Mouse (Mus musculus) heart, embryonic 14.5 days (tissue): ENCODE data around the gene Tubd1. TPM values are rescaled to one million over a fixed set of nuclear protein-coding genes. Genes with fewer than 3 reads are reported as not detected.
A peak's percentile ranks its signal among the peaks of the same experiment; 100 is the strongest.

ENCODE experiments used
- ATAC-seq: fragments of 200-750 bp; cut with Nextera tagmentation; 2 replicates; pipeline ENCODE4 v1.8.0; 2017; ENCODE audit warnings: low read depth, moderate TSS enrichment; ENCODE audit not compliant: insufficient number of reproducible peaks, insufficient read depth, low FRiP score
- H3K27ac ChIP-seq, 2 experiments: fragments of 200-500 bp in 1 of 2; fragments of 300-500 bp in 1 of 2; sonication (generic) in 1 of 2; replicated peaks in 1 of 2; 2 replicates each; pipeline ENCODE4 v1.5.1; 2012 to 2014; ENCODE audit warnings: low read depth in 2 of 2, low read length in 2 of 2, control low read depth in 1 of 2, mild to moderate bottlenecking in 1 of 2, mixed read lengths in 1 of 2; ENCODE audit not compliant: control insufficient read depth in 1 of 2, insufficient read depth in 1 of 2
- H3K27me3 ChIP-seq: fragments of 300-500 bp; sonication (generic); 2 replicates; pipeline ENCODE4 v1.6.1; 2014; ENCODE audit warnings: mild to moderate bottlenecking, low read length, control low read depth; ENCODE audit not compliant: control insufficient read depth, insufficient read depth
- H3K36me3 ChIP-seq: fragments of 300-500 bp; sonication (generic); 2 replicates; pipeline ENCODE4 v1.6.1; 2014; ENCODE audit warnings: mild to moderate bottlenecking, control low read depth, low read length, mixed read lengths; ENCODE audit not compliant: control insufficient read depth, insufficient read depth
- H3K4me1 ChIP-seq, 2 experiments: fragments of 200-500 bp in 1 of 2; fragments of 300-500 bp in 1 of 2; sonication (generic) in 1 of 2; 2 replicates each; pipeline ENCODE4 v1.6.1; 2012 to 2014; ENCODE audit warnings: low read length in 2 of 2, control low read depth in 1 of 2, mixed read lengths in 1 of 2; ENCODE audit not compliant: control insufficient read depth in 2 of 2, insufficient read depth in 2 of 2
- H3K4me2 ChIP-seq: fragments of 300-500 bp; sonication (generic); 2 replicates; pipeline ENCODE4 v1.6.1; 2014; ENCODE audit warnings: mild to moderate bottlenecking, low read length
- H3K4me3 ChIP-seq, 2 experiments: fragments of 200-500 bp in 1 of 2; fragments of 300-500 bp in 1 of 2; sonication (generic) in 1 of 2; 2 replicates each; pipeline ENCODE4 v1.5.1; 2012 to 2014; ENCODE audit warnings: low read length in 2 of 2, mild to moderate bottlenecking in 2 of 2, control low read depth in 1 of 2, low read depth in 1 of 2, moderate library complexity in 1 of 2; ENCODE audit not compliant: control insufficient read depth in 1 of 2, insufficient read depth in 1 of 2
- H3K9ac ChIP-seq: fragments of 300-500 bp; sonication (generic); 2 replicates; pipeline ENCODE4 v1.6.1; 2014; ENCODE audit warnings: mild to moderate bottlenecking, low read length
- H3K9me3 ChIP-seq: fragments of 300-500 bp; sonication (generic); 2 replicates; pipeline ENCODE4 v1.6.1; 2016; ENCODE audit warnings: low read length, control low read depth; ENCODE audit not compliant: control insufficient read depth
- WGBS: fragments of 180-500 bp; shearing (Covaris S2); extraction: QIAGEN DNeasy Blood & Tissue Kit; methylation state at CpG from one replicate; pipeline ENCODE4 v1.1.7; 2014; 5-methylcytosine and 5-hydroxymethylcytosine counted together
- polyA plus RNA-seq: library from polyadenylated mRNA; unstranded; fragments of >200 nt; fragmentation: Nextera tagmentation; extraction: Ambion mirVana; gene quantifications from 2 replicates; pipeline ENCODE4 v1.2.1, GENCODE M21; 2014

Tubd1 gene
- polyA plus RNA-seq = 12.0 and 13.2 TPM in 2 replicates

DNA sequence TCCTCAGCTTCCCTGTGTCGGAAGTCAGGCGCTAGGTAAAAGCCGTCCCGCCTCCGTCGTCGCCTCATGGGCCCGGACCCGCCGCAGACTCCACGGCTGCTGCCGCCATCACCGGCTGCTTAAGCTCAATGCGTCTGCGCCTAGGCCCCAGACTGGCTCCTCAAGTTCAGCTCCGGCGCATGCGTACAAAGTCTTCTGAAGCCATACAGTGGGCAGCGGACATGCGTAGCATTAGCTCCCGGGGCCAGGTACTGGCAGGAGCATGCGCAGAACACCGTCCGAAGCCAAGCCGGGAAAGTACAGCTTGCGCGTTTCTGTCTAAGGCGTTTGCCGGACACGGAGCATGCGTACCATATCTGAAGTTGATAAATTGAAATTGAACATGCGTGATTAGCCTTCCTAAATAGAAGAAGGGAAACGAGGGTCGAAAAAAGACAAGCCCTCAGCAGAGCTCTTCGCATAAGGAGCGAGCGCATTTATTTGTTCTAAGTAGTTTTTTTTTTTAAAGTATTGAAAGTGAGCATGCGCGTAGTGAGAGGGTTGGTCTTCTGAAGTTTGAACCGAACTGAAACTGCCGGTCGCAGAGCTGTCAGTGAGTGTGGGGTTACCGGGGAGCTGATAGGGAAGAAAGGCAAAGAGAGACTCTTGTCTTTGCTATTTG lies at the start of gene Tubd1, which contains the start of gene Rps6kb1:
Gene Tubd1 (plus strand): TSS at position 353 of the 661 bp plus-strand sequence.
Gene Rps6kb1 (minus strand): TSS at position 167 of the 661 bp plus-strand sequence.
- peak within 1 kb of the TSS; percentile 79 to 83 for H3K4me3 ChIP-seq
- under 1% methylated on average over 43 of the region's 43 CpGs for WGBS
- H3K9ac ChIP-seq = peak within 1 kb of the TSS; percentile 91
- no peaks in the 10 kb centered on the region for H3K9me3 ChIP-seq
- peak within 1 kb of the TSS; percentile 81 for H3K4me2 ChIP-seq
- peaks cover 9% of the 10 kb centered on the region; the same call in 1 of the 2 replicates for H3K36me3 ChIP-seq
- H3K27ac ChIP-seq = peak within 1 kb of the TSS; percentile 85 to 91
- no peaks in the 10 kb centered on the region for H3K27me3 ChIP-seq
- H3K4me1 ChIP-seq = peaks cover 4 to 18% of the 10 kb centered on the region in 2 experiments
- peak; percentile 96 for ATAC-seq

DNA sequence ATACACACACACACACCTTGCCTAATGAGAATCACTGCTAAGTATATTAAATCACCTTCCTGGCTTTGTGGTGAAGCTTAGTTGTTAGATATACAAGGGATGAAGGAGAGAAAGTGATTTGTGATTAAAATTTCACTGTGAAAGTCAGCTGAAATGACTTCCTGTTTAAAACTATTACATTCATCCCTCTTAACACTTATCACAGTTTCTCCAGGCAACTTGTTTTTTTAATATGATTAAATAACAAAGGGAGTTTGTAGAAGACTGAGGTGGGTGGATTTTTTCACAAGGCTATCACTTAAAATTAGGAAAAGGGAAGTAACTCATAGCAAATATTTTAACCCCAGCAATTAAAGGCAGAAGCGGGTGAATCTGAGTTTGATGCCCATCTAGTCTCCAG lies 47.4 kb upstream of the Tubd1 start:
- ATAC-seq = no peak
- H3K4me2 ChIP-seq = no peak overlapping the region
- no peaks in the 10 kb centered on the region for H3K27me3 ChIP-seq
- no peak overlapping the region for H3K4me3 ChIP-seq
- 85% methylated on average over 1 of the region's 1 CpGs for WGBS
- no peaks in the 10 kb centered on the region for H3K9me3 ChIP-seq
- H3K36me3 ChIP-seq = peaks cover 84% of the 10 kb centered on the region
- 0 out of 4 replicates have a peak, but pooled peaks cover 0 to 3% of the 10 kb centered on the region in 2 experiments for H3K4me1 ChIP-seq
- no peak overlapping the region for H3K9ac ChIP-seq
- no peak overlapping the region for H3K27ac ChIP-seq

DNA sequence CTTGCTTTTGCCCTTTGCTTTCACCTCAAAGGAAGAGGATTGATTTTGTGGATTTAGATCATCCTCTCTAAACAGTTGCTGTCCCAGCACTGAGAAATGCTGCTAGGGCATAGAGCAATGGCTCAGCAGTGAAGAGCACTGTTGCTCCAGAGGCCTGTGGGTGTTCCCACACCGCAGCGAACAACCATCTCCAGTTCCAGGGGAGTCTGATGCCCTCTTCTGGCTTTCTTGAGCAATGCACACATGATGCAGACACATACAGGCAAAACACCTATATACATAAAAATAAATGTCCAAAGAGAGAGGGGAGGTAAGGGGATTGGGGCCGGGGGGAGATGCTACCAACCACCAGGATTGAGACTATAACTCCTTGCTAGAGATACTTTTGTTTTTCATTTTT lies 46.9 kb upstream of the Tubd1 start:
- ATAC-seq = no peak

DNA sequence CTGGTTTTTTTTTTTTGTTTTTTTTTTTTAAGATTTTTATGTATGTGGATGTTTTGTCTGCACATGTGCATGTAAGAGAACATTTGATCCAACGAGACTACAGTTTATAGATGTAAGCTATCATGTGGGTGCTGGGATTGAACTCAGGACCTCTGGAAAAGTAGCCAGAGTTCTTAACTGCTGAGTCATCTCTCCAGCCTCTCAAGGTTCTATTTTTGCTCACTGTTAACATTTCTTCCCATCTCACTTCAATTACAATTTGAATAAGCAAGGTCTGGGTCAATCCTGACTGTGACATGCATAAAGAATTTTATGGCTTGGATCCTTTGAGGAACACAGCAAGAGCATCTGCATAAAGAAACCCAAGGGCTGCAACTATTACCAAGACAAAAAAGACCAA lies 44.0 kb upstream of the Tubd1 start:
- H3K4me1 ChIP-seq = 0 out of 4 replicates have a peak, but pooled peaks cover 0 to 3% of the 10 kb centered on the region in 2 experiments
- no peak for ATAC-seq
- no peak overlapping the region for H3K9ac ChIP-seq
- no peaks in the 10 kb centered on the region for H3K27me3 ChIP-seq
- no peaks in the 10 kb centered on the region for H3K9me3 ChIP-seq
- H3K4me3 ChIP-seq = no peak overlapping the region
- H3K36me3 ChIP-seq = peaks cover 86% of the 10 kb centered on the region
- 69% methylated on average over 1 of the region's 1 CpGs for WGBS
- H3K4me2 ChIP-seq = no peak overlapping the region
- no peak overlapping the region for H3K27ac ChIP-seq

More for the DNA sequence above, 46.9 kb upstream of the Tubd1 start:
- Histone ChIP-seq H3K4me2 (no peak overlapping the region), H3K27ac (no peak overlapping the region), H3K4me3 (no peak overlapping the region), H3K9me3 (no peaks in the 10 kb centered on the region), H3K4me1 (0 out of 4 replicates have a peak, but pooled peaks cover 0 to 3% of the 10 kb centered on the region in 2 experiments), H3K9ac (no peak overlapping the region), H3K27me3 (no peaks in the 10 kb centered on the region), H3K36me3 (peaks cover 84% of the 10 kb centered on the region)
- WGBS = 76% methylated on average over 3 of the region's 3 CpGs

DNA sequence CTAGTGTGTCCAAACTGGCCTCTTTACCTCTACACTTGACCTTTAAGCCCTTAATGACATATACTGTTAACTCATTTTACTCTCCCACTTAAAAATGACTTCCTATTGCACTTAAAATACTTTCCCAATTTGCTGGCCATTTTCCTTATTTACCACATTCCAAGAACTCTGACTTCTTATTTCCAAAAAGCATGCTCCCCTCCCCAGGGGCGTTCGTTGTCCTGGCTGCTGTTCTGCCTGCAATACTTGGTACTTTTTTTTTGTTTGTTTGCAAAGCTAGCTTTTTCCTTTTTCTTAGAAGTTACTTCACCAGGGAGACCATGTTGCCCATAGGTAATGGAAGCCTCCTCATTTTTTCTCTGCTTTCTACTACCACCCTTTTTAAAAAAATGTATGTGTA lies 41.7 kb upstream of the Tubd1 start:
- Histone ChIP-seq H3K9me3 (no peaks in the 10 kb centered on the region), H3K27ac (no peak overlapping the region), H3K27me3 (no peaks in the 10 kb centered on the region), H3K4me2 (no peak overlapping the region), H3K4me1 (0 out of 4 replicates have a peak, but pooled peaks cover 0 to 3% of the 10 kb centered on the region in 2 experiments), H3K36me3 (peaks cover 90% of the 10 kb centered on the region), H3K4me3 (no peak overlapping the region), H3K9ac (no peak overlapping the region)
- 92% methylated on average over 2 of the region's 2 CpGs for WGBS
- no peak for ATAC-seq

DNA sequence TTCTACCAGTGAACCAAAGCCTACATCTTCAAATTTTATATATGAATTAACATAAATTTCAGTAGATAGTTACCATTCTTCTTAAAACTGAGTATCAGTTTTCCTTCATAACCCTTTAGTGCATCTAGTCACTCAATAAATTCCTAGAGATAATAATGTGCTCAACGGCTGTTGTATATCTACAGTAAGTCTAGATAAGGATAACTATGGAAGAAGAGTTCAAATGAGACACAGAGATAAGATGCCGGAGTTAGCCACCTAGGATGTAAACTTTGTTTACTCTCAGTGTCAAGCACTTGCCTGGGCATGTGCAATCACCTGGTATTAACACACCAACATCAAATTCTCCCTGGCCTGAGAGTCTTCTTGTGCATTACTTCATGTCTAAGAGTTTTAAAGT lies 37.5 kb upstream of the Tubd1 start:
- Histone ChIP-seq H3K36me3 (peaks cover 98% of the 10 kb centered on the region), H3K9me3 (no peaks in the 10 kb centered on the region), H3K4me2 (no peak overlapping the region), H3K27ac (no peak overlapping the region), H3K4me3 (no peak overlapping the region), H3K27me3 (no peaks in the 10 kb centered on the region), H3K4me1 (no peaks in the 10 kb centered on the region), H3K9ac (no peak overlapping the region)
- WGBS = 43% methylated on average over 2 of the region's 2 CpGs
- ATAC-seq = no peak

DNA sequence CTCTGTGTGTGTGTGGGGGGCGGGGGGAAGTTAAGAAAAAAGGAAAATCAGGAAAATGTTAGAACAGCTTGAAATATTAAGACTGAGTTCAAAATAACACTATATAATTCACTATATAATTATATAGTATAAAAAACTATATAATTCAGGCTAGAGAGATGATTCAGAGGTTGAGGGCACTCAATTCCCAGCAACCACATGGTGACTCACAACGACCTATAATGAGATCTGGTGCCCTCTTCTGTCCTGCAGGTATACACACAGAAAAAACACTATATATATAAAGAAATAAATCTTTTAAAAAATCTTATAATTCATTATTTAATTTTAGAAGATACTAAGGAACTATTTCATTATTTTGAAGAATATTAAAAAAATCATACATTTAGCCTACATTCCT lies 36.8 kb upstream of the Tubd1 start:
- no peak overlapping the region for H3K9ac ChIP-seq
- no peaks in the 10 kb centered on the region for H3K4me1 ChIP-seq
- H3K27ac ChIP-seq = no peak overlapping the region
- ATAC-seq = no peak
- H3K4me3 ChIP-seq = no peak overlapping the region
- peaks cover 98% of the 10 kb centered on the region for H3K36me3 ChIP-seq
- 86% methylated on average over 2 of the region's 2 CpGs for WGBS
- no peak overlapping the region for H3K4me2 ChIP-seq
- H3K27me3 ChIP-seq = no peaks in the 10 kb centered on the region
- no peaks in the 10 kb centered on the region for H3K9me3 ChIP-seq
